Mouse (Mus musculus) intestine, embryonic 15.5 days (tissue): ENCODE measurements around the gene Nptx1. TPM values are rescaled to one million over a fixed set of nuclear protein-coding genes. Genes with fewer than 3 reads are reported as not detected.

Source experiments
- ATAC-seq: fragments of 200-750 bp; cut with Nextera tagmentation; 2 replicates; pipeline ENCODE4 v1.8.0; 2017; ENCODE audit warnings: moderate TSS enrichment, moderate library complexity
- H3K27ac ChIP-seq: fragments of 300-500 bp; sonication (generic); 2 replicates; pipeline ENCODE4 v1.5.1; 2015; ENCODE audit warnings: mild to moderate bottlenecking, inconsistent platforms
- H3K27me3 ChIP-seq: fragments of 300-500 bp; sonication (generic); replicated peaks from 2 replicates; pipeline ENCODE4 v1.6.1; 2015; ENCODE audit warnings: inconsistent platforms
- H3K36me3 ChIP-seq: fragments of 300-500 bp; sonication (generic); 2 replicates; pipeline ENCODE4 v1.6.1; 2015; ENCODE audit warnings: inconsistent platforms
- H3K4me1 ChIP-seq: fragments of 300-500 bp; sonication (generic); replicated peaks from 2 replicates; pipeline ENCODE4 v1.6.1; 2015; ENCODE audit warnings: inconsistent platforms
- H3K4me2 ChIP-seq: fragments of 300-500 bp; sonication (generic); replicated peaks from 2 replicates; pipeline ENCODE4 v1.6.1; 2015; ENCODE audit warnings: mild to moderate bottlenecking, inconsistent platforms
- H3K4me3 ChIP-seq: fragments of 300-500 bp; sonication (generic); replicated peaks from 2 replicates; pipeline ENCODE4 v1.5.1; 2015; ENCODE audit warnings: inconsistent platforms
- H3K9ac ChIP-seq: fragments of 300-500 bp; sonication (generic); 2 replicates; pipeline ENCODE4 v1.6.1; 2015; ENCODE audit warnings: inconsistent platforms
- H3K9me3 ChIP-seq: fragments of 300-500 bp; sonication (generic); 2 replicates; pipeline ENCODE4 v1.6.1; 2016; ENCODE audit warnings: inconsistent platforms
- WGBS: fragments of 180-500 bp; shearing (Covaris S2); methylation state at CpG from one replicate; pipeline ENCODE4 v1.1.7; 2015; 5-methylcytosine and 5-hydroxymethylcytosine counted together
- polyA plus RNA-seq: library from polyadenylated mRNA; unstranded; fragments of >200 nt; fragmentation: Nextera tagmentation; extraction: Ambion mirVana; gene quantifications from 2 replicates; pipeline ENCODE4 v1.2.1, GENCODE M21; 2015

The Nptx1 gene
- polyA plus RNA-seq, result 0.90 and 1.1 TPM in 2 replicates

GRCm38 (mm10) chr11:119547183-119547921 is at the start of gene Nptx1:
Gene Nptx1, minus strand, starts transcription at chr11:119547753.
- Histone ChIP-seq H3K4me1 (peaks cover 39% of the 10 kb centered on the region), H3K27me3 (peaks cover 84% of the 10 kb centered on the region), H3K4me2 (peak within 1 kb of the TSS; percentile 100), H3K36me3 (no peaks in the 10 kb centered on the region), H3K4me3 (peak within 1 kb of the TSS; percentile 59), H3K9ac (peak within 1 kb of the TSS; percentile 52), H3K27ac (no peak within 1 kb of the TSS), H3K9me3 (no peaks in the 10 kb centered on the region)
- under 1% methylated on average over 81 of the region's 90 CpGs for WGBS
- ATAC-seq, result peak; percentile 34; the same call in 1 of the 2 replicates

GRCm38 (mm10) chr11:119593966-119594365 is 46.4 kb upstream of the Nptx1 start:
- no peak overlapping the region for H3K4me2 ChIP-seq
- no peaks in the 10 kb centered on the region; the same call in 1 of the 2 replicates for H3K4me1 ChIP-seq
- no peak overlapping the region for H3K27ac ChIP-seq
- H3K4me3 ChIP-seq, result no peak overlapping the region
- no peaks in the 10 kb centered on the region for H3K27me3 ChIP-seq
- ATAC-seq, result no peak
- no peak overlapping the region for H3K9ac ChIP-seq
- no peaks in the 10 kb centered on the region for H3K36me3 ChIP-seq
- H3K9me3 ChIP-seq, result no peaks in the 10 kb centered on the region
- 39% methylated on average over 3 of the region's 3 CpGs for WGBS

- WGBS, result 74% methylated on average over 7 of the region's 7 CpGs
- Histone ChIP-seq H3K27me3 (no peaks in the 10 kb centered on the region), H3K27ac (no peak overlapping the region), H3K4me3 (no peak overlapping the region), H3K9ac (no peak overlapping the region), H3K4me2 (no peak overlapping the region), H3K9me3 (no peaks in the 10 kb centered on the region), H3K4me1 (peaks cover 6% of the 10 kb centered on the region; the same call in 1 of the 2 replicates), H3K36me3 (no peaks in the 10 kb centered on the region)
- ATAC-seq, result no peak
These were observed 41.7 kb upstream of the Nptx1 start for GRCm38 (mm10) chr11:119589242-119589641.

GRCm38 (mm10) chr11:119587112-119587511 is 39.6 kb upstream of the Nptx1 start:
- 54% methylated on average over 5 of the region's 5 CpGs for WGBS

GRCm38 (mm10) chr11:119586511-119586910 is 39.0 kb upstream of the Nptx1 start:
- no peak overlapping the region for H3K4me3 ChIP-seq

More at GRCm38 (mm10) chr11:119587112-119587511, 39.6 kb upstream of the Nptx1 start:
- no peaks in the 10 kb centered on the region for H3K36me3 ChIP-seq
- H3K4me3 ChIP-seq, result no peak overlapping the region
- no peaks in the 10 kb centered on the region for H3K9me3 ChIP-seq
- H3K9ac ChIP-seq, result no peak overlapping the region
- H3K4me1 ChIP-seq, result 0 out of 2 replicates have a peak, but pooled peaks cover 6% of the 10 kb centered on the region
- ATAC-seq, result no peak
- H3K4me2 ChIP-seq, result no peak overlapping the region
- H3K27ac ChIP-seq, result no peak overlapping the region
- no peaks in the 10 kb centered on the region for H3K27me3 ChIP-seq

GRCm38 (mm10) chr11:119577721-119578120 is 30.2 kb upstream of the Nptx1 start:
- WGBS, result 81% methylated on average over 2 of the region's 2 CpGs

More at GRCm38 (mm10) chr11:119586511-119586910, 39.0 kb upstream of the Nptx1 start:
- no peaks in the 10 kb centered on the region for H3K9me3 ChIP-seq
- H3K36me3 ChIP-seq, result no peaks in the 10 kb centered on the region
- H3K4me1 ChIP-seq, result 0 out of 2 replicates have a peak, but pooled peaks cover 6% of the 10 kb centered on the region
- no peak overlapping the region for H3K9ac ChIP-seq
- no peak for ATAC-seq
- WGBS, result 58% methylated on average over 4 of the region's 4 CpGs
- no peaks in the 10 kb centered on the region for H3K27me3 ChIP-seq
- no peak overlapping the region for H3K4me2 ChIP-seq
- H3K27ac ChIP-seq, result no peak overlapping the region

GRCm38 (mm10) chr11:119576855-119577254 is 29.3 kb upstream of the Nptx1 start:
- Histone ChIP-seq H3K4me2 (no peak overlapping the region), H3K36me3 (no peaks in the 10 kb centered on the region), H3K4me3 (no peak overlapping the region), H3K27ac (no peak overlapping the region), H3K9ac (no peak overlapping the region), H3K9me3 (no peaks in the 10 kb centered on the region), H3K27me3 (no peaks in the 10 kb centered on the region), H3K4me1 (peaks cover 8% of the 10 kb centered on the region; the same call in 1 of the 2 replicates)
- ATAC-seq, result no peak
- WGBS, result 16% methylated on average over 4 of the region's 4 CpGs

More at GRCm38 (mm10) chr11:119577721-119578120, 30.2 kb upstream of the Nptx1 start:
- Histone ChIP-seq H3K4me1 (peaks cover 8% of the 10 kb centered on the region; the same call in 1 of the 2 replicates), H3K27me3 (no peaks in the 10 kb centered on the region), H3K9ac (no peak overlapping the region), H3K9me3 (no peaks in the 10 kb centered on the region), H3K27ac (no peak overlapping the region), H3K4me2 (no peak overlapping the region), H3K36me3 (no peaks in the 10 kb centered on the region), H3K4me3 (no peak overlapping the region)
- no peak for ATAC-seq

GRCm38 (mm10) chr11:119572316-119573010 is 24.9 kb upstream of the Nptx1 start:
- WGBS, result 56% methylated on average over 15 of the region's 15 CpGs

GRCm38 (mm10) chr11:119566188-119566587 is 18.6 kb upstream of the Nptx1 start:
- no peaks in the 10 kb centered on the region for H3K9me3 ChIP-seq
- no peak overlapping the region for H3K9ac ChIP-seq
- H3K27ac ChIP-seq, result no peak overlapping the region
- no peaks in the 10 kb centered on the region for H3K36me3 ChIP-seq
- no peak overlapping the region for H3K4me3 ChIP-seq
- no peaks in the 10 kb centered on the region for H3K4me1 ChIP-seq
- no peak overlapping the region for H3K4me2 ChIP-seq
- peaks cover 18% of the 10 kb centered on the region for H3K27me3 ChIP-seq
- ATAC-seq, result no peak
- WGBS, result 52% methylated on average over 5 of the region's 5 CpGs

More at GRCm38 (mm10) chr11:119572316-119573010, 24.9 kb upstream of the Nptx1 start:
- 0 out of 2 replicates have a peak, but pooled peaks cover 3% of the 10 kb centered on the region for H3K27me3 ChIP-seq
- H3K4me3 ChIP-seq, result no peak overlapping the region
- no peak overlapping the region for H3K9ac ChIP-seq
- H3K27ac ChIP-seq, result no peak overlapping the region
- H3K36me3 ChIP-seq, result no peaks in the 10 kb centered on the region
- peaks cover 8% of the 10 kb centered on the region; the same call in 1 of the 2 replicates for H3K4me1 ChIP-seq
- no peak overlapping the region for H3K4me2 ChIP-seq
- ATAC-seq, result no peak
- no peaks in the 10 kb centered on the region for H3K9me3 ChIP-seq

GRCm38 (mm10) chr11:119565684-119566083 is 18.1 kb upstream of the Nptx1 start:
- Histone ChIP-seq H3K36me3 (no peaks in the 10 kb centered on the region), H3K9me3 (no peaks in the 10 kb centered on the region), H3K4me3 (no peak overlapping the region), H3K4me2 (no peak overlapping the region), H3K27ac (no peak overlapping the region), H3K4me1 (no peaks in the 10 kb centered on the region), H3K9ac (no peak overlapping the region), H3K27me3 (peaks cover 18% of the 10 kb centered on the region)
- WGBS, result 29% methylated on average over 10 of the region's 10 CpGs
- no peak for ATAC-seq

- WGBS, result 57% methylated on average over 7 of the region's 7 CpGs
- Histone ChIP-seq H3K9ac (no peak overlapping the region), H3K4me1 (no peaks in the 10 kb centered on the region), H3K9me3 (no peaks in the 10 kb centered on the region), H3K27me3 (peaks cover 15% of the 10 kb centered on the region), H3K4me2 (no peak overlapping the region), H3K4me3 (no peak overlapping the region), H3K36me3 (no peaks in the 10 kb centered on the region), H3K27ac (no peak overlapping the region)
- ATAC-seq, result no peak
These were observed 17.5 kb upstream of the Nptx1 start for GRCm38 (mm10) chr11:119565021-119565420.

GRCm38 (mm10) chr11:119564383-119564782 is 16.8 kb upstream of the Nptx1 start:
- Histone ChIP-seq H3K27me3 (peaks cover 15% of the 10 kb centered on the region), H3K4me3 (no peak overlapping the region), H3K9ac (no peak overlapping the region), H3K9me3 (no peaks in the 10 kb centered on the region), H3K4me1 (no peaks in the 10 kb centered on the region), H3K27ac (no peak overlapping the region), H3K36me3 (no peaks in the 10 kb centered on the region), H3K4me2 (no peak overlapping the region)
- WGBS, result 89% methylated on average over 10 of the region's 10 CpGs
- no peak for ATAC-seq
